Mouse (Mus musculus) G1E (cell line): Measurements from ENCODE around the gene Slc4a4. TPM values are rescaled to one million over a fixed set of nuclear protein-coding genes. Genes with fewer than 3 reads are reported as not detected.

Experiments used
- ATAC-seq: 2 replicates; pipeline ENCODE4 v1.8.0; 2016; ENCODE audit warnings: mild to moderate bottlenecking; ENCODE audit not compliant: insufficient number of reproducible peaks, poor library complexity, low FRiP score, severe bottlenecking; ENCODE audit errors: extremely low read depth
- DNase-seq: peaks from one replicate; pipeline ENCODE4 v3.0.0; 2012; ENCODE audit warnings: low spot score
- H3K27me3 ChIP-seq: 2 replicates; pipeline ENCODE4 v1.6.1; 2012; ENCODE audit warnings: mild to moderate bottlenecking, low read length, inconsistent platforms; ENCODE audit not compliant: insufficient read depth
- H3K36me3 ChIP-seq: replicated peaks from 2 replicates; pipeline ENCODE3; 2012; ENCODE audit warnings: mild to moderate bottlenecking, inconsistent platforms
- H3K4me1 ChIP-seq: 2 replicates; pipeline ENCODE4 v1.6.1; 2012; ENCODE audit warnings: low read depth, low read length, inconsistent platforms, mixed read lengths; ENCODE audit not compliant: insufficient read depth
- H3K4me3 ChIP-seq: 2 replicates; pipeline ENCODE4 v1.5.1; 2012; ENCODE audit warnings: low read depth, mild to moderate bottlenecking, inconsistent platforms, low read length, moderate library complexity, mixed read lengths
- H3K9me3 ChIP-seq: replicated peaks from 2 replicates; pipeline ENCODE4 v1.6.1; 2012; ENCODE audit warnings: inconsistent platforms
- CTCF ChIP-seq: IDR thresholded peaks from 2 replicates; pipeline ENCODE4 v1.5.1; 2012; ENCODE audit warnings: low read depth, low read length, inconsistent platforms, mixed read lengths
- GATA1 ChIP-seq: IDR thresholded peaks from 2 replicates; pipeline ENCODE4 v1.6.1; 2012; ENCODE audit warnings: borderline replicate concordance, low read length, inconsistent platforms, mixed read lengths
- GATA2 ChIP-seq: IDR thresholded peaks from 2 replicates; pipeline ENCODE4 v1.6.1; 2012; ENCODE audit warnings: low read depth, low read length, inconsistent platforms, borderline replicate concordance
- POLR2AphosphoS5 ChIP-seq: IDR thresholded peaks from 2 replicates; pipeline ENCODE4 v1.6.1; 2012; ENCODE audit warnings: low read depth, low read length, inconsistent platforms; ENCODE audit not compliant: insufficient replicate concordance
- TAL1 ChIP-seq: conservative IDR thresholded peaks from 2 replicates; pipeline ENCODE4 v1.6.1; 2012; ENCODE audit warnings: low read depth, low read length, inconsistent platforms, mixed read lengths
- polyA plus RNA-seq: library from polyadenylated mRNA; stranded (reverse); fragments of >175 nt; gene quantifications from 2 replicates; pipeline ENCODE4 v1.2.3, GENCODE M21; 2012
- total RNA-seq, 2 experiments: library from RNA; stranded (forward) in 1 of 2; stranded (reverse) in 1 of 2; fragments of 200-1000 nt in 1 of 2; fragments of >200 nt in 1 of 2; fragmentation: Nextera tagmentation in 1 of 2; gene quantifications; 2 replicates each; pipeline ENCODE4 v1.2.3; 2014 to 2017

Slc4a4 gene
- total and polyA plus RNA-seq, 3 experiments, result 0.11 TPM; not detected in 2

- TF ChIP-seq POLR2AphosphoS5 (no peak), GATA2 (no peak), TAL1 (no peak)
- no peaks in the 10 kb centered on the region for H3K27me3 ChIP-seq
- ATAC-seq, result no peak
Measured at GRCm38 (mm10) chr5:89120881-89121280, 234.3 kb downstream of the Slc4a4 start.

GRCm38 (mm10) chr5:89123270-89123903 is 236.8 kb downstream of the Slc4a4 start:
- Histone ChIP-seq H3K4me3 (no peak overlapping the region), H3K36me3 (no peaks in the 10 kb centered on the region), H3K4me1 (no peaks in the 10 kb centered on the region), H3K9me3 (peaks cover 27% of the 10 kb centered on the region), H3K27me3 (no peaks in the 10 kb centered on the region)
- ATAC-seq (no peak), DNase-seq (no peak)
- TF ChIP-seq CTCF, result no peak
- TF ChIP-seq POLR2AphosphoS5, result no peak
- no peak for TF ChIP-seq GATA2
- no peak for TF ChIP-seq TAL1
- TF ChIP-seq GATA1, result no peak

More at GRCm38 (mm10) chr5:89120881-89121280, 234.3 kb downstream of the Slc4a4 start:
- no peak overlapping the region for H3K4me3 ChIP-seq
- H3K36me3 ChIP-seq, result no peaks in the 10 kb centered on the region
- no peak for DNase-seq
- no peaks in the 10 kb centered on the region for H3K4me1 ChIP-seq
- H3K9me3 ChIP-seq, result peaks cover 20% of the 10 kb centered on the region

GRCm38 (mm10) chr5:89128210-89128609 is 241.6 kb downstream of the Slc4a4 start:
- Histone ChIP-seq H3K27me3 (no peaks in the 10 kb centered on the region), H3K9me3 (peaks cover 38% of the 10 kb centered on the region), H3K4me3 (no peak overlapping the region), H3K36me3 (no peaks in the 10 kb centered on the region), H3K4me1 (no peaks in the 10 kb centered on the region)
- no peak for TF ChIP-seq GATA1
- TF ChIP-seq CTCF, result no peak
- no peak for TF ChIP-seq TAL1
- TF ChIP-seq GATA2, result no peak
- TF ChIP-seq POLR2AphosphoS5, result no peak
- ATAC-seq (no peak), DNase-seq (no peak)

- ATAC-seq (no peak), DNase-seq (no peak)
- Histone ChIP-seq H3K4me1 (no peaks in the 10 kb centered on the region), H3K4me3 (no peak overlapping the region; the same call in 1 of the 2 replicates), H3K9me3 (peaks cover 44% of the 10 kb centered on the region), H3K36me3 (no peaks in the 10 kb centered on the region), H3K27me3 (no peaks in the 10 kb centered on the region)
- TF ChIP-seq CTCF (no peak), POLR2AphosphoS5 (no peak), GATA2 (no peak), GATA1 (no peak), TAL1 (no peak)
Measured at GRCm38 (mm10) chr5:89135776-89136175, 249.2 kb downstream of the Slc4a4 start.

- DNase-seq, result no peak
- Histone ChIP-seq H3K4me1 (no peaks in the 10 kb centered on the region), H3K9me3 (peaks cover 28% of the 10 kb centered on the region), H3K36me3 (no peaks in the 10 kb centered on the region), H3K27me3 (no peaks in the 10 kb centered on the region), H3K4me3 (no peak overlapping the region)
- no peak for ATAC-seq
- TF ChIP-seq GATA1 (no peak), CTCF (no peak), POLR2AphosphoS5 (no peak), TAL1 (no peak), GATA2 (no peak)
Measured at GRCm38 (mm10) chr5:89140070-89140469, 253.5 kb downstream of the Slc4a4 start.

- Histone ChIP-seq H3K4me3 (no peak overlapping the region), H3K4me1 (no peaks in the 10 kb centered on the region), H3K9me3 (peaks cover 24% of the 10 kb centered on the region), H3K36me3 (no peaks in the 10 kb centered on the region), H3K27me3 (no peaks in the 10 kb centered on the region)
- no peak for ATAC-seq
- TF ChIP-seq CTCF (no peak), POLR2AphosphoS5 (no peak)
- DNase-seq, result no peak
Measured at GRCm38 (mm10) chr5:89141761-89142160, 255.1 kb downstream of the Slc4a4 start.

GRCm38 (mm10) chr5:89146276-89146675 is 259.7 kb downstream of the Slc4a4 start:
- no peaks in the 10 kb centered on the region for H3K4me1 ChIP-seq
- ATAC-seq (no peak), DNase-seq (no peak)
- no peak overlapping the region for H3K4me3 ChIP-seq
- TF ChIP-seq GATA1, result no peak
- TF ChIP-seq TAL1, result no peak
- no peak for TF ChIP-seq GATA2
- TF ChIP-seq CTCF, result no peak
- TF ChIP-seq POLR2AphosphoS5, result no peak
- H3K9me3 ChIP-seq, result peaks cover 24% of the 10 kb centered on the region
- no peaks in the 10 kb centered on the region for H3K36me3 ChIP-seq
- no peaks in the 10 kb centered on the region for H3K27me3 ChIP-seq
